Mouse (Mus musculus): Measurements from ENCODE around the gene Alk. TPM values are rescaled to one million over a fixed set of nuclear protein-coding genes. Genes with fewer than 3 reads are reported as not detected.

Alk gene
- total RNA-seq, 2 experiments from 2014 or later = 7.1 to 7.2 TPM

- DNase-seq (ENCODE audit: low spot score in 2 of 2) = no peak
Measured at GRCm38 (mm10) chr17:71988736-71989569, 615.5 kb downstream of the Alk start.

DNA sequence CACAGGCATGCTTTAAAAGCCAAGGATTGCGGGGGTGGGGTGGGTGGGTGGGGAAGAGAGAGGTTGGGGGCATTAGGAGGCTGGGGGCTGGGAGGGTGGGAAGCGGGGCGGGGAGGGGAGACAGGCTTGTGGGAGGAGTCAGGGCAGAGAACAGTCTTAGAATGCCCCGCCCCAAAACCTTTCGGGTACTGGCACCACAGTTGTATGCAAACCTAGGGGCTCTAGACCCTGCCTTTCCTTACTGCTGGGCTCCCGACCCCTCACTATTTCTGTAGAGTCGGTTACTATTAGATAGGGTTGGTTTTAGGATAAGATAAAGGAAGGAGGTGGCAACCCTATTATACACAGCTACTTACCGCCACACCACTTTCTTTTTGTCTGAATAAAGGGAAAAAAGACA is 617.4 kb downstream of the Alk start:
- DNase-seq (ENCODE audit: low spot score in 2 of 2) = no peak

DNA sequence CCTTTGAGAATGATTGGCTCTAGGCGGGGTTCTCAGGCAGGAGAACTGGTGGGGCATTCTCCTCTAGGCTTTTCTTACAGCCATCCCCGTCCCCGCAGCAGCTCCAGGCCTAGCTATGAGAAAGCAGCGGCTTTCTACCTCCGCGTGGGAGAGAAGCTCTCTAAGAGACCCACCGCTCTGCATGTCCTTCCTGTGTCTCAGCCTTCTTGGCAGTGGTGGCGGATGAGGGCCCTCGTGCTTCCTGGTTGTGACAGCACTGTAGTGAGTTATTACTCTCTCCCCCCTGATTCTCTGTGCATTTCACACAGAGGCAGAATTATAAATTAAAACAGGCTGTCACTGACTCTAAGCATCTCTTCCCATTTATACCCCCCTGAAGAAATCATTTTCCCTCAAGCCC is 618.0 kb downstream of the Alk start:
- no peak for DNase-seq (ENCODE audit: low spot score in 2 of 2)

DNA sequence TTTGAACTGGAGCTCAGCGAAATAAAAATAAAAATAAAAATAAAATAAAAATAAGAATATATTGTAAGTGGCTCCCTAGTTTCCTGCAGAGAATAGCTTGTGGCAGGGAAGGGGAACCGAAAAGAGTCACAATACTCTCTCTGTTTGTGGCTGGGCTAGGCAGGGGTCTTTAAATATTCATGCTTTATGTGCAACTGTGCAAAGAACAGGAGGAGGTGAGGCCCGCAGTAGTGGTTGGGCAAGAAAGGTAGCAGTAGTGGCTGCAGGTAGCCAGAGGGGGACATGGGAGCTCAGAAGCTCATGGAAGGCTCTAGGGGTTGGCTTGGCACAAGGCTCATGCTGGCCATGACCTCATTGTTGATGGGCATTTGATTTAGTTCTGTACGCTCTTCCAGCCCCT is 623.2 kb downstream of the Alk start:
- no peak for DNase-seq (ENCODE audit: low spot score in 2 of 2)

DNA sequence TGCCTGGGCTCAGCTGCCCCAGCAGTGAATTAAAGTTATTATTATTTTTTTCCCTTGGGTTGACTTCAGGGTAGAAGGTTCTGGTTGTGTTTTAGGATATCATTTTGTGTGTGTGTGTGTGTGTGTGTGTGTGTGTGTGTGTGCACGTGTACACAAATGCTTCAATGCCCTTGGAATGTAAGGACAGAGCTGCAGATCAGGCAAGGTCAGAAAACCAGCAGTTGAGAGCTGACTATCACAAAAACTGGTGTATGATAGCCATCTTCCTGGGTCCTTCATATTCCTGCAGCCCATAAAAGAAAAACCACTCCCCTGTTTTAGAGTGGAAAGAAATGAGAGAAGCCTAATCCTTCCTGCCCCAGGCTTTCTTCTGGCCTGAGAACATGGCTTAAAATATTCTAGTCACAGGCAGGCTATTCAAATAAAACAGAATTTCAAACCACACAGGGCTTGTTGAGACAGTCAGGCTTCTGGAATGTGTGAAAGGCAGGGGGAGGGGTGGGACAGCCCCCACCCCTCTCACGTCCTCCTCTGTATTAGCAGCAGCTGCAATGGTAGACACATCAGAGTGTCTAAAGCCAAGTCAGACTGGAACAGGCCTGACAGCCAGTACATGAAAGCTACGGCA is 623.8 kb downstream of the Alk start:
- no peak for DNase-seq (ENCODE audit: low spot score in 2 of 2)

GRCm38 (mm10) chr17:71979137-71979536 is 625.3 kb downstream of the Alk start:
- DNase-seq (ENCODE audit: low spot score in 2 of 2) = no peak

DNA sequence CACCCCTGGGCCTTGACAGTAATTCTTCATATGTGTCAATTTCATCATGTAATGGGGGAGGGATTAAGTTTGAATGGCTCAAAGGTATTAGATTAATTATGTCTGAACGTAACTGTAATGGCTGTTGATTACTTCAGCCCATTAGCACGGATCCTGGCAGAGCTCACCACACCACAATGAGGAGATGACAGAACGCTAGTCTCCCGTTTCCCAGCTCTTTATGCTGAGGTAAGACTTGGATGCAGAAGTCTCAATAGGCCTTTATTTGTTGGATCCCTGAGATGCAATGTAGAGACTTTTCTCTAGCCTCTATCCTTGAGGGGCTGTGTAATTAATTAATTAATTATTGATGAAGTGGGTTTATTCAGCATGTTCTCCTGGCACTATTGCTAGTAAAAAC is 627.8 kb downstream of the Alk start:
- DNase-seq (ENCODE audit: low spot score in 2 of 2) = no peak

DNA sequence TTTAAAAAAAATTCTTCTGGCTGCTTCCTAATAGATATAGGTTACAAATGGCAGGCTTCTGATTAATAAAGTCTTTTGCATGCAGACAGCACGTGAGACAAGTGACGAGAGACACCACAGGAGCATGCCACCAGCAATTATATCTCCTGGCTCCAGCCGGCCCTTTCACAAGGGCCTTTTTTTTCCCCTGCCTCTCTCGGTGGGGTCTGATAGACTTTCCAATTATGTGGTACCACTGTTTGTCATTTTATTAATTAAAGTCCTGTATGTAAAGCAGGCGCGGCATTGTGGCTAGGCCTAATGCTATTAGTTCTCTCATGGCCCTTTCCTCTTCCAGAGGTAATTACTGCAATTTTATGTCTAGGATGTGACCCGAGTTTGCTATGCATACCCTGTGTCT is 630.7 kb downstream of the Alk start:
- DNase-seq (ENCODE audit: low spot score in 2 of 2) = no peak

DNA sequence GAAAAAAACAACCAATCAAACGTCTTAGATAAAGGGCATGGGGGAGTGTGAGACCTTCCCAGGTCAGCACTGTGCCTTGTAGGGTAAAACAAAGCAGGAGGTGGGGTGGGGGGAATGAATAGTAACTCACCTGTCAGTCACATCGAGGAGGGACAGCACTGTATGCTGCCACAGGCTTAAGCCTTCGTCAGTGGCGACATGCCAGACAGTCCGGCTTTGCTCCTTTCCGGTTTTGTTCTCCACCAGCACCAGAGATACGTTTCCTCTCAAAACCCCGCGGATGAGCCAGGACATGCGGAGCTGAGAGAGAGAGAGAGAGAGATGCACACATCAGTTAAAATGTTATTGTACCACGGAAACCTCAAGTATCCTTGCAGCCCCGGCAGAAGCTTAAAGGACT is 637.1 kb downstream of the Alk start:
- DNase-seq (ENCODE audit: low spot score in 2 of 2) = no peak

DNA sequence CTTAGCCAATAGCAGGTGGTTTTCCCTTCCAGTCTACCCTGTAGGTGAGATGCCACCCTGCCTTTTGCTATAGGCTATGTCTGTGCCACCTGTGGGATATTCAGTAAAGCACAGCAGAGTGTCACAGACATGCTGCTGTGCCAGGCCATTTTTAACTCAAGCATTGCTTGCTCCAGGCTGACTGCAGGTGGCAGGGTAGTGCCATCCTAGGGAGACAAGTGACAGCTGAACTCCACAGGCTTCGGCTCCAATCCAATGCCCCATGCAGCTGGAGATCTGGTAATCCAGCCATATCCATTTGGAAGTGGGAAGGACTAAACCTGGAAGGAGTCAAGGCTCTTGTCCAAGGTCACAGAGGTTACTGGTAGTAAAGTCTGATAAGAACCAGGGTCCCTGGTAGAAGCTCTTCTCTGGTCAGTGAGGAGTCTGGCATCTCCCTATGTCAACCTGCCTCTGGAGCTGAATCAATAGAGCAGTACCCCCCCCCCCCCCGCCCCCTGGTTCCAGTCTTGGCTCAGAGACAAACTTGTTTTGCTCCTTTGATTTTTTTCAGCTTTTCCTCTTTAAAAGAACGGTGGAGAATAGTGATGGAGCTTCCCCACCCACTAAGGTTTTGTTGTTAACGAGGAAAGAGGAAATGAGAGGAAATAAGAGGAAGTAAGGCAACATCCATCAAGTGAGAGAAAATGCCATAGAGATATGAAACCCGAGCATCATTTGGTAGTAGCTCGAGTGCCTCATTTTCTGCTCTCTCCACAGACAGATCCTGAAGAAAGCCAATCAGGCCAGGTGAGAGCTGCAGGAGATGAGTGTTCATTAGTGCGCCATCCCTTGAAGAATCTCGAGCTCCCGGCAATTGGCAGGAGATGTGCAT is 638.5 kb downstream of the Alk start:
- peak; percentile 42 to 71 for DNase-seq (ENCODE audit: low spot score in 2 of 2)

- no peak for DNase-seq (ENCODE audit: low spot score in 2 of 2)
Measured at GRCm38 (mm10) chr17:71964610-71965009, 639.8 kb downstream of the Alk start.

DNA sequence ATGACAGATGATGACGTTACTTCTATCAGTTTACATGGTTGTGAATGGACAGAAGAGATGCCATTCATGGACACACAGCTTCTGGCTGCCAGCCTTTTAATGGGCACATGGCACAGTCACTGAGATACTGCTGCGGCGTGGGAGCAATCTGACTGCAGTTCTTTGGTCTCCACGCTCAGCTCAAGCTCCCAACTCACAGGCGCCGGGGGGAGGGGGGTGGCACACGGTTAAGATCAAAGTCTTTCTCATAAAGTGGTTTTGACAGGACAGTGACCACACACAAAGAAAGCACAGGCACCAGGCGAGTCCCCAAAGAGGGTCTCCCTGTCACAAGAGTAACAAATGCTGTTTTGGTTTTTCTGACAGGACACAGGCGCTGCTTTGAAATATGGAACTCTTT is 641.7 kb downstream of the Alk start:
- peak; percentile 6 to 43 for DNase-seq (ENCODE audit: low spot score in 2 of 2)

DNA sequence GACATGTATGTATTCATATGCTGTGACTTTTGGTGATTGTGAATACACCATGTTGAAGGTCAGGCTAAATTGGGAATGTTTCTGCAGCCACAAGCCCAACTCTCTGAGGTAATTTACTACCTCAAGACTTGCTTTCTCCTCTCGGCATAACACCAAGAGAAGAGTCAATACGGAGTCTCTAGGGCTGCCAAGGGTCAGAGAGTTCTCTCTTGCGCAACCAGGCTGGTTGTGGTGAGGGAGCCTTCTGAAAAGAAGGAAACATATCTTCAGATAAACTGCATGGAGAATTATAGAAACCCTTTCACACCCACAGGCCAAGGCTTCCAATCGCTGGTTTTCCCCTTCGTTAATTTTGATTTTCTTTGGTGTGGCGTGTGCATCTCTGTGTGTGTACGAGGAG is 649.4 kb downstream of the Alk start:
- no peak for DNase-seq (ENCODE audit: low spot score in 2 of 2)

- no peak for DNase-seq (ENCODE audit: low spot score in 2 of 2)
Measured at GRCm38 (mm10) chr17:71954217-71954844, 650.1 kb downstream of the Alk start.

- DNase-seq (ENCODE audit: low spot score in 2 of 2) = no peak
Measured at GRCm38 (mm10) chr17:71950968-71951367, 653.5 kb downstream of the Alk start.

DNA sequence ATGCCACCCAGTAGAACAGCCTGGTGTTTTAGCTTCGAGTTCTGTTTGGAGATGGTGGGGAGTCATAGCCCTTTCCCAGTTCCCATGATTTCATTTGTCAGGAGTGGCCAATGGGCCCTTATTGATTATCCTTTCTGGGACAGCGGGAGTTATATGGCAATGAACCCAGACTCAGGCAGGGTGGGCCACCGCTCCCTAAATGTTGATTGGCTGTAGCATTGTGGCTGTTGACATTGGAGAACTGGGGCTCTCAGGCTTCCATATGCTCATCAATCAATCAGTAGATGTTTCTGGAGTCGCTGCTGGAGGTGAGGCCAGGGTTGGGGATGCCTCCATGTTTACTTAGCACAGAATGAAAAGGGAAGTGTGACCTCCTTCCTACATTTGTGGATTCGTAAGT is 655.7 kb downstream of the Alk start:
- DNase-seq (ENCODE audit: low spot score in 2 of 2) = no peak

GRCm38 (mm10) chr17:71947452-71947851 is 657.0 kb downstream of the Alk start:
- no peak for DNase-seq (ENCODE audit: low spot score in 2 of 2)

DNA sequence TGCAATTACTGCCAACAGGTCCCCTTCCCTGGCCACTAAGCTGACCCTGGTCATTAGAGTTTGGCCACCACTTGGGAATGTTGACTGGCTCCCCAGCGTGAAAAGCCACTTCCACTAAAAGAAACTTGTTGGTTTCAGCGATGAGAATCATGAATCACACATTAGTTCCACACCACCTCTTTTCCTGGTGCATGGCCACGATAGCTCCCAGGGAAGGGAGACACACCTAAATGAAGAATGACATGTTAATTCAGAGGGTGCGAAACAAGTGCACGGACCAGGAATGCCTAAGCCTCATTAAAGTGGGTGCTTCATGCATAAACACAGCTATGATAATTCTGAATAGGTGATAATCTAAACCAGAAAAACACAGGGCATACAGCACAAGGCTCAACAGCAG is 660.4 kb downstream of the Alk start:
- DNase-seq (ENCODE audit: low spot score in 2 of 2) = no peak

DNA sequence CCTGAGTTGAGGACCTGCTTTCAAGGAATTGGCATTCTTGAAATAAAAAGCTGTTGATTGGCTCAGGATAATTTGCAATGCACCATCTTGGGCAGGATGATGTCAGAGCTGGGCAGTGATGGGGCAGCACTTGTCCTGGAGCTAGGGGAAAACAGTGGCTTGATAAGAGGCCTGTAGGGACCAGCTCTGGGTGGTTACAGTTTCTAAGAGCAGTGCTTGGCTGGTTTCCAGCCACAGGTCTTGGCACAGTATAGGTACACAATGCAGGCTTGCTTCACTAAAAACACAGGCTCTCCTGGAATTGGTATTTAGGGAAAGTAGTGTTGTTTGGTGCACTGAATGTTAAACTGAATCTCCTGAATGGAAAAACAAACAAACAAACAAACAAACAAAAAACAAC is 662.4 kb downstream of the Alk start:
- no peak for DNase-seq (ENCODE audit: low spot score in 2 of 2)

DNA sequence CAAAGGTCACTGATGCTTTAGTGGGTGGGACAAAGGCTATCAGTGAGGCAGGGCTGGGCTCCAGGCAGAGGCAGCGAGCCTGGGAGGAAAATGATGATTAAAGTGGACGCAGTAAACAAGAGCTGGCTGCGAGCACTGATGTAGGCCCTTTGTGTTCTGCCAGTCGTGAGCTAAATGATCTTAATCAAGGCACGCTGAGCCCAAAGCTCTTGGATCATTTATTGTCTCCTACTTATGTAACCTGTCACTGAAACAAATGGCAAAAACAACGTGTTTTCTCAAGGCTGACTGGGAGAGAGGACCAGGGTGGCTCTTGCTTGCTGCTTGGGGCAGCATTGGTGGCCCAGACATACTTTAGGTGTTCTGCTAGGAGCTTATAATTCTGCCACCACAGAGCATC is 663.0 kb downstream of the Alk start:
- DNase-seq (ENCODE audit: low spot score in 2 of 2) = peak in 1 of 2 experiments; percentile 7

- no peak for DNase-seq (ENCODE audit: low spot score in 2 of 2)
Measured at GRCm38 (mm10) chr17:71936681-71937080, 667.7 kb downstream of the Alk start.
